Mouse (Mus musculus): Measurements from ENCODE around the gene Naglu.

Naglu gene

GRCm38 (mm10) chr11:101051617-101052016 lies 18.2 kb upstream of the Naglu start:
- Histone ChIP-seq H3K4me1 (replicated peaks; ENCODE audit: low read depth, low read length) (peaks cover 36% of the 10 kb centered on the region), H3K36me3 (ENCODE audit: insufficient read depth, low read length) (peaks cover 19% of the 10 kb centered on the region), H3K4me3 (replicated peaks; ENCODE audit: low read length) (no peak overlapping the region), H3K9me3 (ENCODE audit: low read length) (peaks cover 4% of the 10 kb centered on the region), H3K27me3 (ENCODE audit: insufficient read depth, low read length) (no peaks in the 10 kb centered on the region)
- TF ChIP-seq CTCF (conservative IDR thresholded peaks at IDR 0.05; ENCODE audit: low read length) = no peak
- no peak for TF ChIP-seq NANOG (IDR thresholded peaks at IDR 0.05; ENCODE audit: borderline replicate concordance, low read length)
- no peak for TF ChIP-seq POU5F1 (IDR thresholded peaks at IDR 0.05; ENCODE audit: borderline replicate concordance, low read length)

GRCm38 (mm10) chr11:101052751-101053473 lies 16.9 kb upstream of the Naglu start:
- Histone ChIP-seq H3K27me3 (ENCODE audit: insufficient read depth, low read length) (no peaks in the 10 kb centered on the region), H3K4me3 (replicated peaks; ENCODE audit: low read length) (no peak overlapping the region), H3K36me3 (ENCODE audit: insufficient read depth, low read length) (peaks cover 19% of the 10 kb centered on the region), H3K4me1 (replicated peaks; ENCODE audit: low read depth, low read length) (peaks cover 45% of the 10 kb centered on the region), H3K9me3 (ENCODE audit: low read length) (peaks cover 4% of the 10 kb centered on the region)
- TF ChIP-seq POU5F1 (IDR thresholded peaks at IDR 0.05; ENCODE audit: borderline replicate concordance, low read length) (no peak), CTCF (conservative IDR thresholded peaks at IDR 0.05; ENCODE audit: low read length) (no peak), NANOG (IDR thresholded peaks at IDR 0.05; ENCODE audit: borderline replicate concordance, low read length) (no peak)

GRCm38 (mm10) chr11:101053974-101054373 lies 15.8 kb upstream of the Naglu start:
- Histone ChIP-seq H3K4me1 (replicated peaks; ENCODE audit: low read depth, low read length) (peaks cover 53% of the 10 kb centered on the region), H3K9me3 (ENCODE audit: low read length) (peaks cover 4% of the 10 kb centered on the region), H3K27me3 (ENCODE audit: insufficient read depth, low read length) (no peaks in the 10 kb centered on the region), H3K36me3 (ENCODE audit: insufficient read depth, low read length) (peaks cover 15% of the 10 kb centered on the region), H3K4me3 (replicated peaks; ENCODE audit: low read length) (no peak overlapping the region)
- TF ChIP-seq CTCF (conservative IDR thresholded peaks at IDR 0.05; ENCODE audit: low read length) (peak; percentile 97), NANOG (IDR thresholded peaks at IDR 0.05; ENCODE audit: borderline replicate concordance, low read length) (no peak)

GRCm38 (mm10) chr11:101055418-101055817 lies 14.4 kb upstream of the Naglu start:
- peaks cover 4% of the 10 kb centered on the region for H3K9me3 ChIP-seq (ENCODE audit: low read length)
- no peaks in the 10 kb centered on the region for H3K27me3 ChIP-seq (ENCODE audit: insufficient read depth, low read length)
- H3K36me3 ChIP-seq (ENCODE audit: insufficient read depth, low read length) = peaks cover 8% of the 10 kb centered on the region; the same call in 1 of the 2 replicates
- H3K4me1 ChIP-seq (replicated peaks; ENCODE audit: low read depth, low read length) = peaks cover 68% of the 10 kb centered on the region
- peak overlapping the region; percentile 33 for H3K4me3 ChIP-seq (replicated peaks; ENCODE audit: low read length)
- TF ChIP-seq POU5F1 (IDR thresholded peaks at IDR 0.05; ENCODE audit: borderline replicate concordance, low read length) (no peak), CTCF (conservative IDR thresholded peaks at IDR 0.05; ENCODE audit: low read length) (no peak), NANOG (IDR thresholded peaks at IDR 0.05; ENCODE audit: borderline replicate concordance, low read length) (no peak)

GRCm38 (mm10) chr11:101056885-101057284 lies 12.9 kb upstream of the Naglu start:
- peaks cover 77% of the 10 kb centered on the region for H3K4me1 ChIP-seq (replicated peaks; ENCODE audit: low read depth, low read length)
- peaks cover 4% of the 10 kb centered on the region for H3K9me3 ChIP-seq (ENCODE audit: low read length)
- H3K36me3 ChIP-seq (ENCODE audit: insufficient read depth, low read length) = peaks cover 4% of the 10 kb centered on the region; the same call in 1 of the 2 replicates
- TF ChIP-seq CTCF (conservative IDR thresholded peaks at IDR 0.05; ENCODE audit: low read length) (0 out of 2 replicates have a peak, but pooled peaks have one; percentile 1), NANOG (IDR thresholded peaks at IDR 0.05; ENCODE audit: borderline replicate concordance, low read length) (no peak)
- H3K27me3 ChIP-seq (ENCODE audit: insufficient read depth, low read length) = no peaks in the 10 kb centered on the region
- H3K4me3 ChIP-seq (replicated peaks; ENCODE audit: low read length) = peak overlapping the region; percentile 17; the same call in 1 of the 2 replicates

GRCm38 (mm10) chr11:101057860-101058259 lies 12.0 kb upstream of the Naglu start:
- TF ChIP-seq CTCF (conservative IDR thresholded peaks at IDR 0.05; ENCODE audit: low read length) = peak; percentile 75
- TF ChIP-seq NANOG (IDR thresholded peaks at IDR 0.05; ENCODE audit: borderline replicate concordance, low read length) = no peak
- TF ChIP-seq POU5F1 (IDR thresholded peaks at IDR 0.05; ENCODE audit: borderline replicate concordance, low read length) = no peak
- Histone ChIP-seq H3K9me3 (ENCODE audit: low read length) (peaks cover 4% of the 10 kb centered on the region), H3K27me3 (ENCODE audit: insufficient read depth, low read length) (no peaks in the 10 kb centered on the region), H3K36me3 (ENCODE audit: insufficient read depth, low read length) (peaks cover 9% of the 10 kb centered on the region; the same call in 1 of the 2 replicates), H3K4me1 (replicated peaks; ENCODE audit: low read depth, low read length) (peaks cover 83% of the 10 kb centered on the region), H3K4me3 (replicated peaks; ENCODE audit: low read length) (peak overlapping the region; percentile 17; the same call in 1 of the 2 replicates)

- Histone ChIP-seq H3K4me1 (replicated peaks; ENCODE audit: low read depth, low read length) (peaks cover 84% of the 10 kb centered on the region), H3K4me3 (replicated peaks; ENCODE audit: low read length) (no peak overlapping the region), H3K27me3 (ENCODE audit: insufficient read depth, low read length) (no peaks in the 10 kb centered on the region), H3K9me3 (ENCODE audit: low read length) (peaks cover 4% of the 10 kb centered on the region), H3K36me3 (ENCODE audit: insufficient read depth, low read length) (peaks cover 10% of the 10 kb centered on the region; the same call in 1 of the 2 replicates)
- TF ChIP-seq POU5F1 (IDR thresholded peaks at IDR 0.05; ENCODE audit: borderline replicate concordance, low read length) = no peak
- TF ChIP-seq NANOG (IDR thresholded peaks at IDR 0.05; ENCODE audit: borderline replicate concordance, low read length) = no peak
- no peak for TF ChIP-seq CTCF (conservative IDR thresholded peaks at IDR 0.05; ENCODE audit: low read length)
Observed at GRCm38 (mm10) chr11:101058726-101059125, 11.1 kb upstream of the Naglu start.

GRCm38 (mm10) chr11:101059473-101059872 lies 10.3 kb upstream of the Naglu start:
- H3K4me1 ChIP-seq (replicated peaks; ENCODE audit: low read depth, low read length) = peaks cover 92% of the 10 kb centered on the region
- no peaks in the 10 kb centered on the region for H3K27me3 ChIP-seq (ENCODE audit: insufficient read depth, low read length)
- H3K9me3 ChIP-seq (ENCODE audit: low read length) = no peaks in the 10 kb centered on the region
- TF ChIP-seq CTCF (conservative IDR thresholded peaks at IDR 0.05; ENCODE audit: low read length) = no peak
- TF ChIP-seq POU5F1 (IDR thresholded peaks at IDR 0.05; ENCODE audit: borderline replicate concordance, low read length) = no peak
- no peak for TF ChIP-seq NANOG (IDR thresholded peaks at IDR 0.05; ENCODE audit: borderline replicate concordance, low read length)
- peaks cover 10% of the 10 kb centered on the region; the same call in 1 of the 2 replicates for H3K36me3 ChIP-seq (ENCODE audit: insufficient read depth, low read length)
- H3K4me3 ChIP-seq (replicated peaks; ENCODE audit: low read length) = no peak overlapping the region

Measured in E14TG2a.4 (cell line).